Mouse (Mus musculus): ENCODE measurements at regions not wholly inside any gene's neighbourhood (a gene's known extent, or its start where the extent isn't known, plus 50 kb on each side); places are given as distances from the start of the nearest gene placed in this dataset.
A peak's percentile ranks its signal among the peaks of the same experiment; 100 is the strongest.

- Histone ChIP-seq H3K4me2 (ENCODE audit: low read depth, low read length) (no peak overlapping the region), H3K9ac (ENCODE audit: low read length) (no peak overlapping the region), H3K9me3 (ENCODE audit: control insufficient read depth, low read length) (no peaks in the 10 kb centered on the region), H3K36me3 (ENCODE audit: control insufficient read depth, insufficient read depth, low read length) (no peaks in the 10 kb centered on the region), H3K27ac (ENCODE audit: low read length) (no peak overlapping the region), H3K27me3 (ENCODE audit: control insufficient read depth, insufficient read depth, low read depth, low read length) (no peaks in the 10 kb centered on the region), H3K4me1 (replicated peaks; ENCODE audit: control insufficient read depth, insufficient read depth, low read length) (0 out of 2 replicates have a peak, but pooled peaks cover 3% of the 10 kb centered on the region), H3K4me3 (ENCODE audit: low read length) (no peak overlapping the region)
- ATAC-seq (ENCODE audit: low read depth): no peak
- 92% methylated on average over 6 of the region's 6 CpGs for WGBS
These were observed 182.4 kb upstream of the Car8 start for GRCm38 (mm10) chr4:8421285-8421684.

- 0 out of 2 replicates have a peak, but pooled peaks have one; percentile 43 for ATAC-seq (ENCODE audit: low read depth)
- Histone ChIP-seq H3K9ac (ENCODE audit: low read length) (no peak overlapping the region), H3K4me2 (ENCODE audit: low read depth, low read length) (no peak overlapping the region), H3K4me3 (ENCODE audit: low read length) (no peak overlapping the region), H3K36me3 (ENCODE audit: control insufficient read depth, insufficient read depth, low read length) (no peaks in the 10 kb centered on the region), H3K9me3 (ENCODE audit: control insufficient read depth, low read length) (no peaks in the 10 kb centered on the region), H3K27me3 (ENCODE audit: control insufficient read depth, insufficient read depth, low read depth, low read length) (no peaks in the 10 kb centered on the region), H3K4me1 (replicated peaks; ENCODE audit: control insufficient read depth, insufficient read depth, low read length) (no peaks in the 10 kb centered on the region), H3K27ac (ENCODE audit: low read length) (no peak overlapping the region)
- WGBS: 17% methylated on average over 1 of the region's 1 CpGs
These were observed 179.7 kb upstream of the Car8 start for GRCm38 (mm10) chr4:8418374-8419031.

GRCm38 (mm10) chr4:8417821-8418220 is 179.0 kb upstream of the Car8 start:
- Histone ChIP-seq H3K4me1 (replicated peaks; ENCODE audit: control insufficient read depth, insufficient read depth, low read length) (no peaks in the 10 kb centered on the region), H3K4me3 (ENCODE audit: low read length) (no peak overlapping the region), H3K9me3 (ENCODE audit: control insufficient read depth, low read length) (no peaks in the 10 kb centered on the region), H3K36me3 (ENCODE audit: control insufficient read depth, insufficient read depth, low read length) (no peaks in the 10 kb centered on the region), H3K27ac (ENCODE audit: low read length) (no peak overlapping the region), H3K9ac (ENCODE audit: low read length) (no peak overlapping the region), H3K4me2 (ENCODE audit: low read depth, low read length) (no peak overlapping the region), H3K27me3 (ENCODE audit: control insufficient read depth, insufficient read depth, low read depth, low read length) (no peaks in the 10 kb centered on the region)
- 33% methylated on average over 5 of the region's 5 CpGs for WGBS
- no peak for ATAC-seq (ENCODE audit: low read depth)

- Histone ChIP-seq H3K9me3 (ENCODE audit: control insufficient read depth, low read length) (no peaks in the 10 kb centered on the region), H3K4me3 (ENCODE audit: low read length) (no peak overlapping the region)
- ATAC-seq (ENCODE audit: low read depth): no peak
These were observed 174.5 kb upstream of the Car8 start for GRCm38 (mm10) chr4:8413307-8413706.

GRCm38 (mm10) chr4:8400069-8400468 is 161.2 kb upstream of the Car8 start:
- H3K27me3 ChIP-seq (ENCODE audit: control insufficient read depth, insufficient read depth, low read depth, low read length): no peaks in the 10 kb centered on the region
- no peaks in the 10 kb centered on the region for H3K36me3 ChIP-seq (ENCODE audit: control insufficient read depth, insufficient read depth, low read length)
- no peak overlapping the region for H3K27ac ChIP-seq (ENCODE audit: low read length)
- WGBS: 74% methylated on average over 2 of the region's 2 CpGs
- H3K4me2 ChIP-seq (ENCODE audit: low read depth, low read length): no peak overlapping the region
- H3K4me3 ChIP-seq (ENCODE audit: low read length): no peak overlapping the region
- H3K9ac ChIP-seq (ENCODE audit: low read length): no peak overlapping the region
- no peaks in the 10 kb centered on the region for H3K9me3 ChIP-seq (ENCODE audit: control insufficient read depth, low read length)
- peak; percentile 75 for ATAC-seq (ENCODE audit: low read depth)
- peaks cover 10% of the 10 kb centered on the region; the same call in 1 of the 2 replicates for H3K4me1 ChIP-seq (replicated peaks; ENCODE audit: control insufficient read depth, insufficient read depth, low read length)

More at GRCm38 (mm10) chr4:8413307-8413706, 174.5 kb upstream of the Car8 start:
- Histone ChIP-seq H3K4me2 (ENCODE audit: low read depth, low read length) (no peak overlapping the region), H3K9ac (ENCODE audit: low read length) (no peak overlapping the region), H3K4me1 (replicated peaks; ENCODE audit: control insufficient read depth, insufficient read depth, low read length) (no peaks in the 10 kb centered on the region), H3K36me3 (ENCODE audit: control insufficient read depth, insufficient read depth, low read length) (no peaks in the 10 kb centered on the region), H3K27me3 (ENCODE audit: control insufficient read depth, insufficient read depth, low read depth, low read length) (no peaks in the 10 kb centered on the region), H3K27ac (ENCODE audit: low read length) (no peak overlapping the region)

- no peaks in the 10 kb centered on the region for H3K36me3 ChIP-seq (ENCODE audit: control insufficient read depth, insufficient read depth, low read length)
- no peak overlapping the region for H3K4me2 ChIP-seq (ENCODE audit: low read depth, low read length)
- no peak overlapping the region for H3K4me3 ChIP-seq (ENCODE audit: low read length)
- no peak overlapping the region for H3K27ac ChIP-seq (ENCODE audit: low read length)
- WGBS: 44% methylated on average over 1 of the region's 1 CpGs
- ATAC-seq (ENCODE audit: low read depth): peak; percentile 57
- no peaks in the 10 kb centered on the region for H3K27me3 ChIP-seq (ENCODE audit: control insufficient read depth, insufficient read depth, low read depth, low read length)
- H3K9me3 ChIP-seq (ENCODE audit: control insufficient read depth, low read length): no peaks in the 10 kb centered on the region
- no peak overlapping the region for H3K9ac ChIP-seq (ENCODE audit: low read length)
- peaks cover 10% of the 10 kb centered on the region; the same call in 1 of the 2 replicates for H3K4me1 ChIP-seq (replicated peaks; ENCODE audit: control insufficient read depth, insufficient read depth, low read length)
These were observed 160.6 kb upstream of the Car8 start for GRCm38 (mm10) chr4:8399430-8399829.

- peak; percentile 94 for ATAC-seq (ENCODE audit: low read depth)
These were observed 160.1 kb upstream of the Car8 start for GRCm38 (mm10) chr4:8398969-8399368.

GRCm38 (mm10) chr4:8383162-8383561 is 144.3 kb upstream of the Car8 start:
- no peak overlapping the region for H3K27ac ChIP-seq (ENCODE audit: low read length)
- no peak for ATAC-seq (ENCODE audit: low read depth)
- H3K36me3 ChIP-seq (ENCODE audit: control insufficient read depth, insufficient read depth, low read length): no peaks in the 10 kb centered on the region
- H3K27me3 ChIP-seq (ENCODE audit: control insufficient read depth, insufficient read depth, low read depth, low read length): no peaks in the 10 kb centered on the region
- WGBS: 89% methylated on average over 11 of the region's 11 CpGs
- no peaks in the 10 kb centered on the region for H3K4me1 ChIP-seq (replicated peaks; ENCODE audit: control insufficient read depth, insufficient read depth, low read length)
- H3K9ac ChIP-seq (ENCODE audit: low read length): no peak overlapping the region
- H3K9me3 ChIP-seq (ENCODE audit: control insufficient read depth, low read length): no peaks in the 10 kb centered on the region
- no peak overlapping the region for H3K4me3 ChIP-seq (ENCODE audit: low read length)
- no peak overlapping the region for H3K4me2 ChIP-seq (ENCODE audit: low read depth, low read length)

More at GRCm38 (mm10) chr4:8398969-8399368, 160.1 kb upstream of the Car8 start:
- Histone ChIP-seq H3K4me3 (ENCODE audit: low read length) (no peak overlapping the region), H3K36me3 (ENCODE audit: control insufficient read depth, insufficient read depth, low read length) (no peaks in the 10 kb centered on the region), H3K9me3 (ENCODE audit: control insufficient read depth, low read length) (no peaks in the 10 kb centered on the region), H3K4me1 (replicated peaks; ENCODE audit: control insufficient read depth, insufficient read depth, low read length) (peaks cover 10% of the 10 kb centered on the region; the same call in 1 of the 2 replicates), H3K27me3 (ENCODE audit: control insufficient read depth, insufficient read depth, low read depth, low read length) (no peaks in the 10 kb centered on the region), H3K27ac (ENCODE audit: low read length) (no peak overlapping the region), H3K9ac (ENCODE audit: low read length) (no peak overlapping the region), H3K4me2 (ENCODE audit: low read depth, low read length) (no peak overlapping the region)
- 39% methylated on average over 4 of the region's 4 CpGs for WGBS

GRCm38 (mm10) chr4:8382125-8382417 is 143.2 kb upstream of the Car8 start:
- no peak overlapping the region for H3K4me3 ChIP-seq (ENCODE audit: low read length)
- no peaks in the 10 kb centered on the region for H3K9me3 ChIP-seq (ENCODE audit: control insufficient read depth, low read length)
- no peaks in the 10 kb centered on the region for H3K36me3 ChIP-seq (ENCODE audit: control insufficient read depth, insufficient read depth, low read length)
- no peak for ATAC-seq (ENCODE audit: low read depth)
- H3K9ac ChIP-seq (ENCODE audit: low read length): no peak overlapping the region
- no peak overlapping the region for H3K4me2 ChIP-seq (ENCODE audit: low read depth, low read length)
- no peaks in the 10 kb centered on the region for H3K4me1 ChIP-seq (replicated peaks; ENCODE audit: control insufficient read depth, insufficient read depth, low read length)
- H3K27ac ChIP-seq (ENCODE audit: low read length): no peak overlapping the region
- H3K27me3 ChIP-seq (ENCODE audit: control insufficient read depth, insufficient read depth, low read depth, low read length): no peaks in the 10 kb centered on the region
- 65% methylated on average over 3 of the region's 3 CpGs for WGBS
